Mouse (Mus musculus): ENCODE measurements at regions not wholly inside any gene's neighbourhood (a gene's known extent, or its start where the extent isn't known, plus 50 kb on each side); places are given as distances from the start of the nearest gene placed in this dataset.

- dilution Hi-C loops (cut with MboI; ENCODE audit: extremely low pct_ligation_motif_present, extremely low pct_unique_long_range_greater_than_20kb, low sequenced_read_pairs) = no loop called here
- Histone ChIP-seq H3K36me3 (replicated peaks in 1 of 2; ENCODE audit: control insufficient read depth in 1 of 2, insufficient read depth in 1 of 2, low read length in 1 of 2) (no peaks in the 10 kb centered on the region), H3K4me3 (replicated peaks in 1 of 3; ENCODE audit: low read depth in 2 of 3, low read length in 2 of 3, poor library complexity in 1 of 3) (no peak overlapping the region), H3K9ac (ENCODE audit: insufficient read depth, low read depth) (no peak overlapping the region), H3K4me2 (ENCODE audit: insufficient read depth, low read depth, poor library complexity, severe bottlenecking) (no peak overlapping the region), H3K9me3 (replicated peaks; ENCODE audit: low read length) (no peaks in the 10 kb centered on the region), H3K27me3 (replicated peaks) (no peaks in the 10 kb centered on the region), H3K79me2 (replicated peaks; ENCODE audit: control insufficient read depth, extremely low read depth, insufficient read depth, poor library complexity, severe bottlenecking) (no peaks in the 10 kb centered on the region), H3K27ac (ENCODE audit: insufficient read depth, low read depth) (no peak overlapping the region), H3K4me1 (ENCODE audit: control insufficient read depth in 1 of 2, insufficient read depth in 2 of 2) (no peaks in the 10 kb centered on the region)
- in situ Hi-C loops (cut with MboI; ENCODE audit: low pct_ligation_motif_present, low pct_unique_long_range_greater_than_20kb, low sequenced_read_pairs) = no loop called here
- DNase-seq (ENCODE audit: extremely low read depth) = no peak
- TF ChIP-seq UBTF (IDR thresholded peaks at IDR 0.05; ENCODE audit: low read depth, low read length) (no peak), RCOR1 (conservative IDR thresholded peaks at IDR 0.05; ENCODE audit: low read depth, low read length) (no peak), HCFC1 (IDR thresholded peaks at IDR 0.05; ENCODE audit: low read depth, low read length) (no peak), CHD2 (IDR thresholded peaks at IDR 0.05; ENCODE audit: low read length) (no peak), JUN (IDR thresholded peaks at IDR 0.05; ENCODE audit: insufficient read depth, low read depth, low read length) (no peak), KAT2A (IDR thresholded peaks at IDR 0.05; ENCODE audit: insufficient replicate concordance, low read length) (no peak), CHD1 (IDR thresholded peaks at IDR 0.05; ENCODE audit: low read depth, low read length) (no peak), NELFE (IDR thresholded peaks at IDR 0.05; ENCODE audit: low read depth, low read length) (no peak), SIN3A (IDR thresholded peaks at IDR 0.05; ENCODE audit: low read length) (no peak), PAX5 (IDR thresholded peaks at IDR 0.05; ENCODE audit: low read length) (no peak)
Observed at GRCm38 (mm10) chr12:58504283-58504682, 235.2 kb upstream of the Clec14a start.

GRCm38 (mm10) chr12:58474181-58474580, 205.1 kb upstream of the Clec14a start:
- in situ Hi-C loops (cut with MboI; ENCODE audit: low pct_ligation_motif_present, low pct_unique_long_range_greater_than_20kb, low sequenced_read_pairs) = no loop called here
- Histone ChIP-seq H3K9me3 (replicated peaks; ENCODE audit: low read length) (no peaks in the 10 kb centered on the region), H3K36me3 (replicated peaks in 1 of 2; ENCODE audit: control insufficient read depth in 1 of 2, insufficient read depth in 1 of 2, low read length in 1 of 2) (no peaks in the 10 kb centered on the region), H3K27me3 (replicated peaks) (no peaks in the 10 kb centered on the region), H3K4me3 (replicated peaks in 1 of 3; ENCODE audit: low read depth in 2 of 3, low read length in 2 of 3, poor library complexity in 1 of 3) (no peak overlapping the region), H3K4me2 (ENCODE audit: insufficient read depth, low read depth, poor library complexity, severe bottlenecking) (no peak overlapping the region), H3K9ac (ENCODE audit: insufficient read depth, low read depth) (no peak overlapping the region), H3K79me2 (replicated peaks; ENCODE audit: control insufficient read depth, extremely low read depth, insufficient read depth, poor library complexity, severe bottlenecking) (no peaks in the 10 kb centered on the region), H3K27ac (ENCODE audit: insufficient read depth, low read depth) (no peak overlapping the region), H3K4me1 (ENCODE audit: control insufficient read depth in 1 of 2, insufficient read depth in 2 of 2) (no peaks in the 10 kb centered on the region)
- dilution Hi-C loops (cut with MboI; ENCODE audit: extremely low pct_ligation_motif_present, extremely low pct_unique_long_range_greater_than_20kb, low sequenced_read_pairs) = no loop called here
- TF ChIP-seq ZMIZ1 (IDR thresholded peaks at IDR 0.05; ENCODE audit: low read depth, low read length) (no peak), HCFC1 (IDR thresholded peaks at IDR 0.05; ENCODE audit: low read depth, low read length) (no peak), MAFK (IDR thresholded peaks at IDR 0.05; ENCODE audit: insufficient replicate concordance, low read length) (no peak), MYC (IDR thresholded peaks at IDR 0.05; ENCODE audit: low read depth, low read length) (no peak), RCOR1 (conservative IDR thresholded peaks at IDR 0.05; ENCODE audit: low read depth, low read length) (no peak), ELF1 (IDR thresholded peaks at IDR 0.05; ENCODE audit: low read depth, low read length) (no peak), RAD21 (IDR thresholded peaks at IDR 0.05; ENCODE audit: low read depth, low read length) (no peak), BHLHE40 (IDR thresholded peaks at IDR 0.05; ENCODE audit: low read depth, low read length) (no peak), TBP (conservative IDR thresholded peaks at IDR 0.05; ENCODE audit: low read depth, low read length) (no peak), EP300 (IDR thresholded peaks at IDR 0.05; ENCODE audit: low read length) (no peak), USF2 (conservative IDR thresholded peaks at IDR 0.05; ENCODE audit: low read depth, low read length) (no peak), KAT2A (IDR thresholded peaks at IDR 0.05; ENCODE audit: insufficient replicate concordance, low read length) (no peak), PAX5 (IDR thresholded peaks at IDR 0.05; ENCODE audit: low read length) (no peak), SMC3 (IDR thresholded peaks at IDR 0.05; ENCODE audit: low read depth, low read length) (no peak), ETS1 (conservative IDR thresholded peaks at IDR 0.05; ENCODE audit: low read depth, low read length) (no peak), ZC3H11A (IDR thresholded peaks at IDR 0.05; ENCODE audit: low read depth, low read length) (no peak)
- no peak for DNase-seq (ENCODE audit: extremely low read depth)
